24 mouse cellular contexts compared by ENCODE assay signal in genomic region chr1:81972575-81972974, GRCm38 (mm10).
"Had no signal": no experiment of that assay in that cellular context is flagged by ENCODE, and none has a peak within 500 bp of the region (broad histone marks: within the 10 kb centered on the region; RNA-seq: fewer than 3 reads in every experiment).

No protein-coding gene starts in this region.

- H3K4me2 ChIP-seq: heart, embryonic 11.5 days; heart, embryonic 13.5 days; heart, embryonic 15.5 days; hindbrain, embryonic 13.5 days; hindbrain, embryonic 15.5 days; limb, embryonic 13.5 days; liver, embryonic 11.5 days; liver, embryonic 13.5 days had no signal

- ATAC-seq: hindbrain, postnatal 0 days; intestine, embryonic 16.5 days had no signal

- H3K27ac ChIP-seq: heart, adult 2 months; heart, embryonic 13.5 days; heart, embryonic 15.5 days; hindbrain, embryonic 13.5 days; hindbrain, embryonic 15.5 days; hindbrain, postnatal 0 days; layer of hippocampus, adult 2 months; left cerebral cortex, adult 2 months; limb, embryonic 13.5 days; liver, embryonic 13.5 days had no signal

- H3K9me3 ChIP-seq: heart, embryonic 13.5 days; heart, embryonic 15.5 days; hindbrain, embryonic 13.5 days; hindbrain, embryonic 15.5 days; limb, embryonic 13.5 days; liver, embryonic 13.5 days had no signal

- H3K4me3 ChIP-seq: heart, adult 2 months; heart, embryonic 13.5 days; heart, embryonic 15.5 days; hindbrain, embryonic 13.5 days; hindbrain, embryonic 15.5 days; layer of hippocampus, adult 2 months; left cerebral cortex, adult 2 months; limb, embryonic 13.5 days; liver, embryonic 13.5 days had no signal

- H3K27me3 ChIP-seq: heart, embryonic 13.5 days; heart, embryonic 15.5 days; hindbrain, embryonic 13.5 days; hindbrain, embryonic 15.5 days; limb, embryonic 13.5 days; liver, embryonic 13.5 days had no signal

- H3K36me3 ChIP-seq: heart, embryonic 13.5 days; heart, embryonic 15.5 days; hindbrain, embryonic 13.5 days; hindbrain, embryonic 15.5 days; limb, embryonic 13.5 days; liver, embryonic 13.5 days had no signal

- H3K9ac ChIP-seq: heart, embryonic 13.5 days; heart, embryonic 15.5 days; hindbrain, embryonic 13.5 days; hindbrain, embryonic 15.5 days; limb, embryonic 13.5 days; liver, embryonic 13.5 days had no signal

- H3K4me1 ChIP-seq: heart, embryonic 13.5 days; heart, embryonic 15.5 days; hindbrain, embryonic 13.5 days; hindbrain, embryonic 15.5 days; limb, embryonic 13.5 days; liver, embryonic 13.5 days had no signal

- DNase-seq: gastrocnemius, postnatal 10 days; gastrocnemius, postnatal 36 days; heart, adult 11 months; heart, adult 2 months; heart, postnatal 14 days; heart, postnatal 36 days; kidney, adult 11 months; kidney, adult 8-10 months; kidney, postnatal 10 days; kidney, postnatal 25 days; kidney, postnatal 4 days; liver; liver, embryonic 13.5 days had no signal
